Mouse (Mus musculus) megakaryocyte-erythroid progenitor cell, adult 5-6 weeks (primary cell): Measurements from ENCODE around the gene 1810010H24Rik. TPM values are rescaled to one million over a fixed set of nuclear protein-coding genes. Genes with fewer than 3 reads are reported as not detected.
"Not testable (repeated sequence)": the region's sequence is repeated elsewhere in the genome, so short reads cannot be mapped to it uniquely, and the experiment has no call there.

Experiments
- ATAC-seq: replicated peaks from 2 replicates; pipeline ENCODE4 v1.8.0; 2016; ENCODE audit warnings: mild to moderate bottlenecking, inconsistent platforms; ENCODE audit not compliant: severe bottlenecking, poor library complexity, low FRiP score, low TSS enrichment
- total RNA-seq, 2 experiments: library from RNA; stranded (forward) in 1 of 2; stranded (reverse) in 1 of 2; fragments of 200-1000, 215-1000 nt in 1 of 2; fragments of >200 nt in 1 of 2; fragmentation: Nextera tagmentation in 1 of 2; gene quantifications; 2 replicates each; pipeline ENCODE4 v1.2.3; 2014 to 2017

The 1810010H24Rik gene
- total RNA-seq, 2 experiments from 2014 or later = 1.3 TPM; not detected in 1

DNA sequence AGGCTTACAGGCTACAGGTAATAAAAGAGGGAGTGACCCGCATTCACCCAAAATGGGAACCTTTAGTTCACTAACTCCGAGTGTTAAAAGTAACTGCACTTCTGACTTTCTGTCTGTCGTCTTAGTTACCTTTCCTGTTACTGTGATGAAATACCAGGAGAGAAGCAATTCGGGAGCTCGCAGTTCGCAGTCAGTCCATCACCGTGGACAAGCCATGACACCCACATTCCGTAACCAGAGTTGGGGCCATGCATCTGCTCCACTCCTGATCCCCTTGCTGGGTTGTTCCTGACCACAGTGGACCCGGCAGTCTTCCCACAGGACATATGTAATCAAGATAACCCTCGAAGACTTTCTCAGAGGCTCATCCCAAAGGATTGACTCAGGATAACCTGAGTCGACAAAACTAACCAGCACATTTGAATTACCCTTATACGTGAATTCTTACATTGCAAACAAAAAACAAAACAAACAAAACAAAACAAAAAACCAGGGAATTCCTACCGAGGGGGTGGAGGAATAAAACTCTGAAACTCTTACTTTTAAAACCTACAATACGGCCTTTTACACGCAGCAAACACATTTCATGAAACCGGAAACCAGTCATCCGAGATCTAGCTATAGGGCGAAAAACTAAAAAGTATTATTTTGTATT lies 13.7 kb upstream of the 1810010H24Rik start:
- ATAC-seq = no peak

DNA sequence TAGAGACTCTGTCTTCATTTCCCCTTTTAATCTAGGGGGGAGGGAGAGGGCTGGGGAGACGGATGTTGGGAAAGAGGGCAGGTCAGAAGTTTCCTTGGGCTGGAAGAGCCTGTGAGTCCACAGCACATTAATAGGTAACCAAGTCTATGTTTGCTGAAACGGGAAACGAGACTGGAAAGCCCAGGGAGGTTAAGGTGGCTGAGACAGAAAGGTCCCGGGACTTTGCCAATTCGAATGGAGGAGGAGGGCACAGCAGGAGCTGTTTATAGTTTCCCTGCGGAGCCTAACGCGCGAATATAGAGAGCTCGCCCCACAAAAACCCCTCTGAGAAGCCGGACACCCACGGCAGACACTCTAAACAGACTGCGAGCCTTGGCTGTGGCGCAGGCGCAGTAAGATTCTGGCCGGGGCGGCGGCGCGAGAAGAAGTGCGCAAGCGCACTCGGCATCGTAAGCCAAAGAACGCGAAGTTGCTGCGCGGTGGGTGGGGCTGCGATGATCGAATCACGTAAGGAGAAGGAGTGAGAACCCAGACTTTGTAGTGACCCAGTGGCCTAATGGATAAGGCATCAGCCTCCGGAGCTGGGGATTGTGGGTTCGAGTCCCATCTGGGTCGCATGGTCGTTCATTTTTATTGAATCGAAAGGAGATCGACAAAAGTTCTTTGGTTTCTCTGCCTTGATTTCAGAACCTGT lies 13.0 kb upstream of the 1810010H24Rik start:
- ATAC-seq = peak; percentile 93

DNA sequence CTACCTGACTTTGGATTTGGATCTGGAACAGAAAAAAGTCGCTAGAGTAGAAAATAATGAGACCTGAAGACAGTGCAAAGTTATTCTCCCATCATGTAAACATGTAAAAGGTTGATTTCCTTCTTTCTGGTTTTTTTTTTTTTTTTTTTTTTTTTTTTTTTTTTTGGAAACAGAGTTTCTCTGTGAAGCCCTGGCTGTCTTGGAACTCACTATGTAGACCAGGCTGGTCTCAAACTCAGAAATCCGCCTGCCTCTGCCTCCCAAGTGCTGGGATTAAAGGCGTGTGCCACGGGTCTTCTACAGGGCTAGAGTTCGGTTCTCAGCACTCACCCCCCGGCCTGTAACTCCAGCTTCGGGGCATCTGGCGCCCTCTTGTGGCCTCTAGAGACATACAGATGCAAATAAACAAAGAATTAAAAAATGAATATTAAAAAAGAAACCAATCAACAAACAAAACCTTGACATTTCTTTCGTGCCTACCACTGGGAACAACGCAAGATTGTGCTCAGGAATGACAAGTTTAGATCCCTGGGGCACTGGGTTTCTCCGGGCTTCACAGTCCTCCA lies 11.4 kb upstream of the 1810010H24Rik start:
- ATAC-seq = no peak

DNA sequence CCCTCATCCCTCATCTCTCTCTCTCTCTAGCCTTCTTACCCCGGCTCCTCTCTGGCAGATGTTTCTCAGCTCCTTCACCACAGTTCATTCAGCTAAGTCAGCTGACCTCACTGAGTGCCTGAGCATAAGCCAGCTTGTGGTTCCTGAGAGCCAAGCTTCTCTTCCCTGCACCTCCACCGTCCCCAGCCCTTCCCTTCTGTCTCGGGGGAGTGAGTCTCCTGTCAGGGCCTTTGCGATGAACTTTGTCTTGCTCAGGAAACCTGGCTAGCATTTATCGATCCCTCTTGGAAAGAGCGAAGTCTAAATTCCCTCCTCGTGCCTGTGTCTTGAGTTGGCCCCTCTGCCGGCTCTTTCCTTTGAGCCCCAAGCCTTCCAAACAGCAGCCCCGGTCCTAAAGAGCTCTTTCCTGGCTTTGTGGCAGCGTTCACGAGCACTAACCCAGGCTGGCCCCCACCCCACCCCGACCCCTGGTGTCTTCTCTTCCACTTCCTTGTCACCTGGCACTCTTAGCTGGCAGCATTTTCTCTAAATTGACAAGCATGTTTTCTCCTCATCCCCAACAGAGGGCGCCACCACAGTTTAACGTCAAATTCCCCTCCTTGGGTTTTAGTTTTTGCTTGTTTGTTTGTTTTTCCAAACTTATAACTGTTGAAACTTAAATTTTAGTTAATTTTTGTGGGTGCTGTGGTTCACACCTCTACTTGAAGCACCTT lies 10.7 kb upstream of the 1810010H24Rik start:
- ATAC-seq = no peak

DNA sequence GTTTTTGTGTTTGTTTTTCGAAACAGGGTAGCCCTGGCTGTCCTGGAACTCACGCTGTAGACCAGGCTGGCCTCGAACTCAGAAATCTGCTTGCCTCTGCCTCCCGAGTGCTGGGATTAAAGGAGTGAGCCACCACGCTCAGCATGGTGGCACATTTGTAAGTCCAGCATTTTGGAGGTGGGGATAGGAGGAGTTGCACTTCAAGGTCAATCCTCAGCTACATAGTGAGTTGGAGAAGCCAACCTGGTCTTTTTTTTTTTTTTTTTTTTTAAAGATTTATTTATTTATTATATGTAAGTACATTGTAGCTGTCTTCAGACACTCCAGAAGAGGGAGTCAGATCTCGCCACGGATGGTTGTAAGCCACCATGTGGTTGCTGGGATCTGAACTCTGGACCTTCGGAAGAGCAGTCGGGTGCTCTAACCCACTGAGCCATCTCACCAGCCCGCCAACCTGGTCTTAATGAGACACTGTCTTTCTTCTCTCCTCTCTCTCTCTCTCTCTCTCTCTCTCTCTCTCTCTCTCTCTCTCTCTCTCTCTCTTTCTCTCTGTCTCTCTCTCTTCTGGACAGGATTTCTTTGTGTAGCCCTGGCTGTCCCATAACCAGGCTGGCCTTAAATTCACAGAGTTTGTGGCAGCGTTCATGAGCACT lies 9.8 kb upstream of the 1810010H24Rik start:
- ATAC-seq = not testable (repeated sequence)

DNA sequence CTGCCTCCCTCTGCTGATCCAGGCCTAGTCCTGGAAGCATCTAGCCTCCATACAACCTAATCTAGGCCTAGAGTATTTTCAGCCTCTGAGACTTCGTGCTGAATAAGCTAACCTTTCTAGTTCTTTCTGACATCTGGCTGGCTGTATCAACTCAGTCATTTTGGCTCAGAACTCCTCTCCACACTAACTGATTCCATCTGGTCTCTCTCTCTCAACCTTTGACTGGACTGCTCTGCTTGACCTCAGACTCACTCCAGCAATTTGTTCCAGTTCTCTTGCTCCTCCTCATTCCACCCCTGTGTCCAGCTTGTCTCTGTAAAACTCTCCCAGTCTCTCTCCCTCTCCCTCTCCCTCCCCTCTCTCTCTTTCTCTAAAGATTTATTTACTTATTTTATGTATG lies 8.6 kb upstream of the 1810010H24Rik start:
- ATAC-seq = no peak

DNA sequence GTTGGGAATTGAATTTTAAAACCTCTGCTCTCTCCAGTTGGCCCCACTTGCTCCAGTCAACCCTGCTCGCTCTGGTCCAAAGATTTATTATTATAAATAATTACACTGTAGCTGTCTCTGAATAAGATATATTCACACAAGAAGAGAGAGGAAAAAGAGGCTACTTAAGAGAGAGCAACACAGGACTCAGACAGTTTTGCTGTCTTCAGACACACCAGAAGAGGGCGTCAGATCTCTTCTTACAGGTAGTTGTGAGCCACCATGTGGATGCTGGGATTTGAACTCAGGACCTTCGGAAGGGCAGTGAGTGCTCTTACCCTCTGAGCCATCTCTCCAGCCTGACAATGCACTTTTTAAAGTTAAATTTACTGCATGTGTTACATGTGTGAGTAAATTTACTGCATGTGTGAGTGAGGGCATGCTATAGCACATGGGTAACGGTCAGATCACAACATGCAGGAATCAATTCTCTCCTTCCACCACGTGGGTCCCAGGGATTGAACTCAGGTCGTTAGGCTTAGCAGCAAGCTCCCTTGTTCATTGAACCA lies 8.1 kb upstream of the 1810010H24Rik start:
- no peak for ATAC-seq

DNA sequence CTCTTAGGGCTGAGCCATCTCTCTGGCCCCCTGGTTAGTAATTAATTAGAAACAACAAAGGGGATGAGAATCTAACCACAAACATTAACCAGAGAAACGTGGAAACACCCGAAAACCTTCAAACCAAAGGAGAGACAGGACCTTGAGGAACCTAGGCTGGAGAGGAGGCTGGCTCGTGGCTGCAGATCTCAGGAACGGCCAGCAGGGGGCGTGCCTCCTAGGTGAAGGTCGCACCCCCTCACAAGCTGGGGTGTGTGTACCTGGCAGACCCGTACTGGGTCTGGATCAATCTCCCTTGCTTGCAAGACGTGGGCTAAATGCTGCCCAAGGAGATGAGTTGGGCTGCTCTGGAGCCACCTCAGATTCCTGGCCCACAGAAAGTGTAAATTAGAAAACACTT lies 6.9 kb upstream of the 1810010H24Rik start:
- peak; percentile 45; the same call in 1 of the 2 replicates for ATAC-seq

DNA sequence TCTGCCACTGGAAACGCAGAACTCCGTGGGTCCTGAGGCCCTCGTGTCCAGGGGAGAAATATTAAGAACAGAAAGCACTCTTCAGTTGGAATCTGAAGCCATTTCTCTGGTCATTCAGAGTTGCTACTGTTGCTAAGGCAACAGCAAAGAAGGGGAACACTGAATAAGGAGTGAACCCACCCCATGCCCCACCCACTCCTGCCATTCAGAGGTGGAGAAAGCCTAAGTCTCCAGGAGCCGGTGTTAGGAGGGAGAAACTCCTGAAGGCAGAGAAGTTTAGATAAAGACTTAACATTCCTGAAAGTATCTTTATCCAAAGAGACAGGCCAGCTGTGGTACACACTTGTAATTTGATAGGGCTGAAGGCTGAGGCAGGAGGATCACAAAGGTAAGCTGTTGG lies 6.2 kb upstream of the 1810010H24Rik start:
- no peak for ATAC-seq

DNA sequence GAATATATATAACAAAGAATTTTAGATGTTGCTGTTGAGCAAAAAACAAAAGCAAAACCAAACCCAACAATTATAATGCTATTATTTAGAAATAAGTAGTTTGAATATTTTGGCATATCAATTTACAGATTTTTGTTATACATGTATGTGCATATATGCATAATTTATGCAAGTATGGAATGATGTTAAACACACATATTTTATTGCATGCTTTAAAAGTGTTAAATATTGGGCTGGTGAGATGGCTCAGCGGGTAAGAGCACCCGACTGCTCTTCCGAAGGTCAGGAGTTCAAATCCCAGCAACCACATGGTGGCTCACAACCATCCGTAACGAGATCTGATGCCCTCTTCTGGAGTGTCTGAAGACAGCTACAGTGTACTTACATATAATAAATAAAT lies 5.8 kb upstream of the 1810010H24Rik start:
- not testable (repeated sequence) for ATAC-seq

DNA sequence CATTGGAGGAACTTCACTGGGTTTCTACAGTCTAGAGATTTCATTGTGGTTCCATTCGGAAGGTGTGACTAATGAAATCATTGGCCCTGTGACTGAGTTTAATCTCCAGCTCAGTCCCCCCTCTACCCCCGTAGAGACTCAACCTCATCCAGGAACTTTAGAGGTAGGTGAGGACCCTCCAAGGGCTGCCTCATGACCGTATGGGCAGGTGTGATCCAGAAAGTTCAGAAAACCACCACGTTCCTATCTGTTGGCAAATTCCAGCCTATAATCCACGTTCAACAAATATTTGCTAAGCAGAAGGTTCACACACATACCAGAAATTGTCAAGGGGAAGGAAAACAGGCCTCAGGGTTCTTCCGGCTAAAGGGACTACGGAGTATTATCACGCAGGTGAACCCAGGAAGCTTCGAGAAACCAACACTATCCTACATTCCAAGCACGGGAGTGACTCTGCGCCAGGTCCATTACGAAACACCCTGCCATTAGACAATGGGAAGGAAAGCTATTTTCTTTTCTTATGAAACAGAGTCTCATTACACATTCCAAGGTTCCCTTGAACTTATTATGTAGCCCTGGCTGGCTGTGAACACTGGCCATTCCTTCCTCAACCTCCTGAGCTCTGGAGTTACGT lies 3.3 kb upstream of the 1810010H24Rik start:
- ATAC-seq = no peak

DNA sequence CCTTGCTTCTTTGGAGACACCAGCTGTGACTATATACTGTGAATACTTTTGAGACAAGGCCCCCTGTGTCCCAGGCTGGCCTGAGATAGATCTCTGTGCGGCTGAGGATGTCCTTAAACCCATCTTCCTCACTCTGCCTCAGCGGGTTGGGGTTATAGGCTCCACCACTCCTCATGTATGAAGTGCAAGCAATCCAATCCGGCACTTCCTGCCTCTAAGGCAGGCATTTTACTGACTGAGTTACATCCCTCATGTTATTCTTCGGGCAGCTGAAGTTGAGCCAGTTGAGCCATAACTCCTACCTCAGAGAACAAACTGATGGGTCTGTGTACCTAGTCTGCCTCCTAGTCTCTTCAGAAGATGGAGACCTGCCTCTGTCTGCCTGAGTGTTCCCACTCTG lies 1.1 kb upstream of the 1810010H24Rik start:
- ATAC-seq = no peak

DNA sequence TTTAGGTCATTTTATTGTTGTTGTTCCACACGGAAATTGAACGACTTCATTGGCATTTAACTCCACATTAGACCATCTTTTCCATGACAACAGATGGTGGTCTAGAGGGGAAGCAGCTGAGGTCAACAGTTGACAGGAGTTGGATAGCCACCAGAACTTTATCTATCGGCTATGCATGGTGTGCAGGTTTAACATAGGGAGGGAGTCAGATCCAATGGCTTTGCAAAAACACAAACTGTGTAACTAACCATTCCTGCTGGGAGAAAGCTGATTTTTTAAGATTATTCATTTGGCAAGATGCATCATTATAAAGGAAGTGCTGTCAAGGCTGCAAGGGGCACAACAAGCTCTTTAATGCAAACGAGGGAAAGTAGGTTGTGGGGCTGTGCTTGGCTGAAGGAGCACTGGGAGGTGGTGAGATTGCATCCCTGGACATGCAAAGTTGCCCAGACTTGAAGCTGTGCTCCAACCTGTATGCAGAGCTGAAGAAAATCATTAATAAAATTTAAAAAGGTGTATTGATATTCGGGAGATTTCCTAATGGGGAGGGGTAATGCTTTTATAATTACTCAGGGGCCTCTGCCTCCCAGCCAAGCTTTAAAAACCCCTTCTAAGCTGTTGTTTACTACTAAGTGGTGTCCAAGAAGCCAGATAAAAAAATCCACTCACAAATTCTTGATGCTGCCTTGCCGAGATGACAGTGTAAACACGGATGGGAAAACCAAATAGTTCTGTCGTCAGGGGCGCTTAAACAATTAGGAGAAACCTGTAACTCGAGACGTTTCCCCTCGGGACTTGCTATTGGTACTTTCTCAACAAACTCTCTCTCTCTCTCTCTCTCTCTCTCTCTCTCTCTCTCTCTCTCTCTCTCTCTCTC lies 1.3 kb downstream of the 1810010H24Rik start:
- no peak for ATAC-seq

DNA sequence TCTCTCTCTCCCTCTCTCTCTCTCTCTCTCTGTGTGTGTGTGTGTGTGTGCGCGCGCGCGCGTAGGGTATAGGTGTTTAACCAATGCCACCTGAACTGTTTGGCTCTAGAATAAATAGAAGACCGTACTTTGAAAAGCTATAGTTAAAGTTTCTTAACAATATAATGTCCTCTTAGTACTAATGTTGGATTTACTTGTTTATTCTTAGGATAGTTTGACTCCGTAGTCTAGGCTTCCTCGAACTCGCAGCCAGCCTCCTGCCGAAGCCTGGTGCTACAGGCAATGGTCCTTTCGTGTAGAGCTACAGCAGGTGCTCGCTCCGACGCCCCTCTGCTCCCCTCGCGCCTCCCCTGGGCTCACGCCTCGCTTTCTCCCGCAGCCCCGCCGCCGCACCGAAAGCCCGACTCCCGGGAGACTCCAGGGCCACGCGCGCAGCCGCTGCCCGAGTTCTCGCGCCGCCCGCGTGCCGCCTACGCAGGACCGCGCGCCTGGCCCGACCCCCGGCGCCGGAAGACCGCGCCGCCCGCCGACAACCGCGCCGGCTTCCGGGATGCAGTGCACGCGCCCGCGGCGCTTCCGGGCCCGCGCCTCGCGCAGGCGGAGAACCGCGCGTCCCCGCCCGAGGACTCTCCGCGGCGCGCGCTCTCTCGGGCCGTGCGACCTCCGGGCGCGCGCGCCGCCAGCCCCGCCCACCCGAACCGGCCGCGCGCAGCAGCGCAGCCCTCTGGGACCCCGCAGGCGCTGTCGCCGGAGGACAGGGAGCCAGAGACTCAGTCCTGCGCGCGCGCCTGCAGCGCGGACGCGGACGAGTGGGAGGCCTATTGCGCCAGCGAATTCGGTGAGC lies 2.2 kb downstream of the 1810010H24Rik start:
- ATAC-seq = peak; percentile 79

DNA sequence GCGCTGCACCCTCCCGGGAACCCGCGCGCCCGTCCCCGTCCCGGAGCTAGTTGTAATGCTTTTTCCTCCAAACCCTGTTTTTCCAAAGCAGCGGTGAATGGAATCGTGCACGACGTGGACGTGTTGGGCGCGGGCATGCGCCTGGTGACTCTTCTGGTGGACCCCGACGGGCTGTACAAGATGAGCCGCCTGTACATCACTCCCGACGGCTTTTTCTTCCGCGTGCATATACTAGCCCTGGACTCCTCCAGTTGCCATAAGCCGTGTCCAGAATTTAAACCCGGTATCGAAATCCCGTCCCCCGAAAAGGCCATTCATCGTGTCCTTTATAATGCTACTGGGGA lies 2.8 kb downstream of the 1810010H24Rik start:
- peak; percentile 33 for ATAC-seq

DNA sequence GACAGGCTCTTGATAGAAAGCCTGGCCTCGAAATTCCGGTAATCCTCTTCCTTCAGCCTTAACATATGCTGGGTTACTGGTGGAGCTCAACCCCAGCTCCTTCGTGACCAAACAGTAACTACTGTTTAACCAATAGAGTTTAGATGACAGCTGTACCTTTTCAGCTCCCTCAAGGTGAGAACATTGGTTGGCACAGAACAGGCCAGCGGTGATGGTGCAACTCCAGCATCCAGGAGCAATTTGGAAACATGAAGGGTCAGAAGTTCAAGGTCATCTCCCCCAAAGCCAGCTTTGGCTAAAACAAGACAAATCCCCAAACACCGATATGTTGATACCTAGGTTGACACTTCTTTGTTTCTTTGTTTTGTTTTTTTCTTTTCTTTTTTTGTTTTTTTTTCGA lies 3.3 kb downstream of the 1810010H24Rik start:
- no peak for ATAC-seq

DNA sequence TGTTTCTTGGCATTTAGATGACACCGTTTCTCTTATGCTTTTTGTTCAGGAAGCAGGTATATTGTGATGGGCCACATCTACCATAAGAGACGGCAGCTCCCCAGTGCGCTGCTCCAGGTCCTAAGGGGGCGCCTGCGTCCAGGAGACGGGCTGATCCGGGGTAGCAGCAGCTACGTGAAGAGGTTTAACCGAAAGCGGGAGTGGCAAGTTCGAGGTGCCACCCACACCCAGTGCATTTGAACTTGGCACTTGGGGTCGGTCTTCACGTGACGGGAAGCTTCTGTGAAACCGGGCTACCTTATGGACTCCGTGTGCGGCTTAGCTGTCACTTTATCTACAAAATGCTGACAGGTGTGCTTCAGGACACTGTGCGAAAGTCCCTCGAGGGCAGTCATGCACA lies 4.1 kb downstream of the 1810010H24Rik start:
- ATAC-seq = no peak
